Mouse (Mus musculus) hindbrain, embryonic 15.5 days (tissue): ENCODE results near the gene Trim10. TPM values are rescaled to one million over a fixed set of nuclear protein-coding genes. Genes with fewer than 3 reads are reported as not detected.

Experiments used
- ATAC-seq: fragments of 200-750 bp; cut with Nextera tagmentation; 2 replicates; pipeline ENCODE4 v1.8.0; 2017; ENCODE audit warnings: low read depth, moderate number of reproducible peaks, moderate TSS enrichment; ENCODE audit not compliant: low FRiP score
- H3K27ac ChIP-seq: fragments of 300-500 bp; sonication (generic); replicated peaks from 2 replicates; pipeline ENCODE4 v1.5.1; 2015; ENCODE audit warnings: mild to moderate bottlenecking, inconsistent platforms
- H3K27me3 ChIP-seq: fragments of 300-500 bp; sonication (generic); 2 replicates; pipeline ENCODE4 v1.6.1; 2015; ENCODE audit warnings: control low read depth, inconsistent platforms
- H3K36me3 ChIP-seq: fragments of 300-500 bp; sonication (generic); 2 replicates; pipeline ENCODE4 v1.6.1; 2015; ENCODE audit warnings: control low read depth, inconsistent platforms
- H3K4me1 ChIP-seq: fragments of 300-500 bp; sonication (generic); replicated peaks from 2 replicates; pipeline ENCODE4 v1.6.1; 2015; ENCODE audit warnings: control low read depth, inconsistent platforms
- H3K4me2 ChIP-seq: fragments of 300-500 bp; sonication (generic); 2 replicates; pipeline ENCODE4 v1.6.1; 2015; ENCODE audit warnings: moderate library complexity, mild to moderate bottlenecking, inconsistent platforms
- H3K4me3 ChIP-seq: fragments of 300-500 bp; sonication (generic); 2 replicates; pipeline ENCODE4 v1.5.1; 2015; ENCODE audit warnings: mild to moderate bottlenecking, inconsistent platforms
- H3K9ac ChIP-seq: fragments of 300-500 bp; sonication (generic); 2 replicates; pipeline ENCODE4 v1.6.1; 2015; ENCODE audit warnings: inconsistent platforms
- H3K9me3 ChIP-seq: fragments of 300-500 bp; sonication (generic); 2 replicates; pipeline ENCODE4 v1.6.1; 2016; ENCODE audit warnings: control low read depth, inconsistent platforms
- WGBS: fragments of 180-500 bp; shearing (Covaris S2); methylation state at CpG from one replicate; pipeline ENCODE4 v1.1.7; 2015; 5-methylcytosine and 5-hydroxymethylcytosine counted together
- polyA plus RNA-seq: library from polyadenylated mRNA; unstranded; fragments of >200 nt; fragmentation: Nextera tagmentation; extraction: Ambion mirVana; gene quantifications from 2 replicates; pipeline ENCODE4 v1.2.1, GENCODE M21; 2015

Trim10 gene
- polyA plus RNA-seq, 1 experiment from 2014 or later = 1.7 TPM

DNA sequence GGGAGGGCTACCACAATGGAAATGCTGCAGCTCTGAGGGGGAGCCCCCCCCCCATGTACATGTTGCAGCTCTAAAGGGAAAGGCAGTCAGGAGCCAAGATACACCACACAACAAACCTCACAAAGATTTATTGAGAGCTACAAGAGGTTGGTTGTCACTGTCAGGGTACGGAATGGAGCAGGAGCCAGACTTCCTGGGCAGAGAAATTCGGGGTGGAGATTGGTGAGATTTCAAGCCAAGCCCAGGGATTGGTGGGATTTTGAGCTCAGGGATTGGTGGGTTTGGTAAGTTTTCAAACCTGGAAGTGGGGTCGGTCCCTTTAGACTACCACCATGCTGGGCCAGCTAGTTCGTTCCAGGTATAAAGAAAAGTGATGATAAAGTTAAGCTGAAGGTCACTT is 54.1 kb downstream of the Trim10 start:
- WGBS = 62% methylated on average over 4 of the region's 4 CpGs
- H3K4me2 ChIP-seq = no peak overlapping the region
- H3K9ac ChIP-seq = no peak overlapping the region
- H3K36me3 ChIP-seq = no peaks in the 10 kb centered on the region
- ATAC-seq = no peak
- no peak overlapping the region for H3K27ac ChIP-seq
- H3K4me1 ChIP-seq = no peaks in the 10 kb centered on the region
- no peaks in the 10 kb centered on the region for H3K27me3 ChIP-seq
- H3K4me3 ChIP-seq = no peak overlapping the region
- no peaks in the 10 kb centered on the region for H3K9me3 ChIP-seq

Other genes with a start within 250 kb of the Trim10 start
- not detected in 2 replicates for gene H2-M9, start 226.9 kb upstream of the Trim10 start, polyA plus RNA-seq
- not detected in 2 replicates for gene H2-M1, start 197.4 kb upstream of the Trim10 start, polyA plus RNA-seq
- not detected in 2 replicates for gene H2-M10.5, start 96.7 kb upstream of the Trim10 start, polyA plus RNA-seq
- not detected in 2 replicates for gene H2-M10.6, start 57.4 kb upstream of the Trim10 start, polyA plus RNA-seq
- gene Trim26, start 32.4 kb upstream of the Trim10 start, polyA plus RNA-seq = 49.9 and 50.8 TPM in 2 replicates
- 0.64 and 0.83 TPM in 2 replicates for gene Trim15, start 2.4 kb upstream of the Trim10 start, polyA plus RNA-seq
- 0.06 and 0.14 TPM in 2 replicates for gene Trim40, start 20.5 kb downstream of the Trim10 start, polyA plus RNA-seq
- not detected in 2 replicates for gene Trim31, start 28.5 kb downstream of the Trim10 start, polyA plus RNA-seq
- 1.5 and 1.7 TPM in 2 replicates for gene Rnf39, start 73.3 kb downstream of the Trim10 start, polyA plus RNA-seq
- 154 and 168 TPM in 2 replicates for gene Ppp1r11, start 82.2 kb downstream of the Trim10 start, polyA plus RNA-seq
- gene Znrd1, start 89.0 kb downstream of the Trim10 start, polyA plus RNA-seq = 55.2 and 55.6 TPM in 2 replicates
- 5.4 and 5.8 TPM in 2 replicates for gene Znrd1as, start 89.0 kb downstream of the Trim10 start, polyA plus RNA-seq
- 0.30 and 0.38 TPM in 2 replicates for gene 2410137M14Rik, start 111.7 kb downstream of the Trim10 start, polyA plus RNA-seq
- 2.5 and 3.1 TPM in 2 replicates for gene H2-M5, start 120.0 kb downstream of the Trim10 start, polyA plus RNA-seq
- gene Zfp57, start 131.6 kb downstream of the Trim10 start, polyA plus RNA-seq = 222 and 250 TPM in 2 replicates
- 2.3 TPM in 2 replicates for gene Mog, start 153.8 kb downstream of the Trim10 start, polyA plus RNA-seq
- gene Gabbr1, start 176.4 kb downstream of the Trim10 start, polyA plus RNA-seq = 85.2 and 86.0 TPM in 2 replicates
- 0.08 TPM in 1 of 2 replicates, not detected in the other for gene Olfr90, start 218.9 kb downstream of the Trim10 start, polyA plus RNA-seq
- gene Olfr91, start 228.7 kb downstream of the Trim10 start, polyA plus RNA-seq = not detected in 2 replicates